Mouse (Mus musculus): ENCODE measurements around the gene Glod4.

- TF ChIP-seq CTCF (IDR thresholded peaks at IDR 0.05; ENCODE audit: extremely low read depth, insufficient read length, insufficient replicate concordance, low read depth, low read length) (no peak), POLR2A (IDR thresholded peaks at IDR 0.05; ENCODE audit: low read depth, low read length) (no peak)
Measured at GRCm38 (mm10) chr11:76279971-76280370, 36.4 kb upstream of the Glod4 start.

All from small intestine, adult 2 months (tissue).